Mouse (Mus musculus): ENCODE measurements around the gene Safb2. TPM values are rescaled to one million over a fixed set of nuclear protein-coding genes. Genes with fewer than 3 reads are reported as not detected.
"Not testable (repeated sequence)": the region's sequence is repeated elsewhere in the genome, so short reads cannot be mapped to it uniquely, and the experiment has no call there.

Gene Safb2
- polyA plus RNA-seq, 1 experiment from 2014 or later: 75.5 TPM

DNA sequence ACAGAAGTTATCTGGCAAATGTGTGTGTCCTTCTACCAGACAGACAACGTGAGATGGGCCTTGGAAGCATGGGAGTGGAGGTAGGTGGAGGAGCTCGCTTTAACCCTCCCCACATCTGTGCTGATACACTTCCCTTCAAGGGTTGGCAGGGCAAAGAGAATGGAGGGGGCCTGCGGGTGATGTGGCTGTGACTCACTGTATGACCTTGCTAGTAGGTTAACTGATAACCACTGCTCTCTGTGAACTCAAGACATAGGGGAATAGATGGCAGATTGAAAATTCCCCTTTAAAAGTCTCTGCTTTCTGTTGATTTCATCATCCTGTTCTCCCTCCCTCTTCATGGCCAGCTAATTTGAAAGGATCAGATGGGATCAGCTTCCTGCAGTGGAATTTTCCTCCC lies 41.1 kb upstream of the Safb2 start:
- Histone ChIP-seq H3K9ac (ENCODE audit: low read depth, low read length) (peak overlapping the region; percentile 86), H3K27ac (ENCODE audit: low read depth, low read length) (no peak overlapping the region), H3K4me3 (ENCODE audit: low read depth, low read length) (peak overlapping the region; percentile 86), H3K36me3 (ENCODE audit: control insufficient read depth, insufficient read depth, low read length) (peaks cover 23% of the 10 kb centered on the region), H3K27me3 (replicated peaks; ENCODE audit: control insufficient read depth, insufficient read depth, low read length) (no peaks in the 10 kb centered on the region), H3K4me2 (peak overlapping the region; percentile 95), H3K4me1 (replicated peaks; ENCODE audit: control insufficient read depth, insufficient read depth, low read length) (peaks cover 16% of the 10 kb centered on the region; the same call in 1 of the 2 replicates), H3K9me3 (ENCODE audit: control insufficient read depth, low read length) (no peaks in the 10 kb centered on the region)
- WGBS: 62% methylated on average over 3 of the region's 3 CpGs
- no peak for ATAC-seq (replicated peaks; ENCODE audit: low FRiP score)
- no peak for DNase-seq (ENCODE audit: low spot score)

DNA sequence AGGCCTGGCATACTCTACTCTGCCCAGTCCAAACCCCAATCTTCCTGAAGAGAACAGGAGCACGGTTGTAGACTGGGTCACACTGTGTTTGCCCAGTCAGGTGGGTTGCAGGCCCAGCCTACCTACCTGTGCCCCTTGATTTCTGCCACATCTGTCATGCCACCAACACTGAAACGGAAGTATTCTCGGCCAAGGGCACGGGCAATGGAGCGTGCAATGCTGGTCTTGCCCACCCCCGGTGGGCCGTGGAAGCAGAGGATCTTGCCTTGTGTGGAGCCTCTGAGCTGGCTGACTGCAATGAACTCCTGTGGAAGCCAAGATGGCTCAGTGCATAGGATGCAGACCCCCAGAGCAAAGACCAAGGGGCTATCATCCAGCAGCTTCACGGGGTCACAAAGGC lies 33.2 kb upstream of the Safb2 start:
- Histone ChIP-seq H3K4me1 (replicated peaks; ENCODE audit: control insufficient read depth, insufficient read depth, low read length) (peaks cover 15% of the 10 kb centered on the region), H3K4me2 (no peak overlapping the region), H3K4me3 (ENCODE audit: low read depth, low read length) (no peak overlapping the region), H3K9me3 (ENCODE audit: control insufficient read depth, low read length) (no peaks in the 10 kb centered on the region), H3K27ac (ENCODE audit: low read depth, low read length) (no peak overlapping the region), H3K9ac (ENCODE audit: low read depth, low read length) (no peak overlapping the region), H3K27me3 (replicated peaks; ENCODE audit: control insufficient read depth, insufficient read depth, low read length) (no peaks in the 10 kb centered on the region), H3K36me3 (ENCODE audit: control insufficient read depth, insufficient read depth, low read length) (peaks cover 74% of the 10 kb centered on the region)
- 92% methylated on average over 8 of the region's 8 CpGs for WGBS
- ATAC-seq (replicated peaks; ENCODE audit: low FRiP score) (no peak), DNase-seq (ENCODE audit: low spot score) (no peak)

DNA sequence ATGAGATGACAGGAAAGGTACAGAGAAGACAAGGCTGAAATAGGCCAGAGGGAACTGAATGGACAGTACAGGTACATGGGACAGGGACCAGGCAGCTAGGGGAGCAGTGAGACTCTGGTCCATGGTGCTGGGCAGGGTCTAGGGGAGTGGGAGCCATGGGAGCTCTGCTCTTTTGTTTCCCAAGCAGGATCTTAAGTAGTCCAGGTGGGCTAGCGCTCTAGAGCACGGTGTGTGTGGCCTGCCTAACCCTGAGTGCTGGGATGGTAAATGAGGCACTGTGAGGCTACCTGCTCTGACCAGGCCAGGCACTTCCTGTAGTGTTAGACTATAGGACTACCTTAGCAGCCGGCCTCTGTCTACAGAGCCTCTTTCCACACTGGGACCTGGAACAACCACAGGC lies 32.3 kb upstream of the Safb2 start:
- H3K27me3 ChIP-seq (replicated peaks; ENCODE audit: control insufficient read depth, insufficient read depth, low read length): no peaks in the 10 kb centered on the region
- H3K4me3 ChIP-seq (ENCODE audit: low read depth, low read length): no peak overlapping the region
- H3K27ac ChIP-seq (ENCODE audit: low read depth, low read length): 0 out of 2 replicates have a peak overlapping the region, but pooled peaks have one; percentile 8
- no peak overlapping the region for H3K9ac ChIP-seq (ENCODE audit: low read depth, low read length)
- 75% methylated on average over 3 of the region's 3 CpGs for WGBS
- H3K9me3 ChIP-seq (ENCODE audit: control insufficient read depth, low read length): no peaks in the 10 kb centered on the region
- H3K4me2 ChIP-seq: no peak overlapping the region
- peaks cover 68% of the 10 kb centered on the region for H3K36me3 ChIP-seq (ENCODE audit: control insufficient read depth, insufficient read depth, low read length)
- ATAC-seq (replicated peaks; ENCODE audit: low FRiP score): no peak
- peaks cover 22% of the 10 kb centered on the region for H3K4me1 ChIP-seq (replicated peaks; ENCODE audit: control insufficient read depth, insufficient read depth, low read length)
- DNase-seq (ENCODE audit: low spot score): no peak

DNA sequence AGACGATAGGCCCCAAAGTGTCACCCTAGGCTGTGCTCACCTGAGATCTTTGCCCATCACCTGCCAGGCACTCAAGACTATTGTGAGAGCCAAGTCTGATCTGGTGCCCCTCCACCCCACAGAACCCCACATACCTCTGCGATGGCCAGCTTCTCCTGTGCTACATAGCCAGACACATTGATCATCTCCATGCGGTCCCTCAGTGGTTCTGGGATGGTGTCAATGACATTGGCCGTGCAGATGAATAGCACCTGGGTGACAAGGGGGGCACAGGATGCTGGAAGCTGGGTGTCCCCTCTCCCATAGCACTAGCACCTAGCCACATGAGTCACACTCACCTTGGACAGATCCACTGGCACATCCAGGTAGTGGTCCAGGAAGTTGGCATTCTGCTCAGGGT lies 31.4 kb upstream of the Safb2 start:
- H3K27ac ChIP-seq (ENCODE audit: low read depth, low read length): no peak overlapping the region
- WGBS: 81% methylated on average over 4 of the region's 4 CpGs
- ATAC-seq (replicated peaks; ENCODE audit: low FRiP score) (no peak), DNase-seq (ENCODE audit: low spot score) (no peak)
- H3K4me3 ChIP-seq (ENCODE audit: low read depth, low read length): peak overlapping the region; percentile 22; the same call in 1 of the 2 replicates
- peaks cover 30% of the 10 kb centered on the region for H3K4me1 ChIP-seq (replicated peaks; ENCODE audit: control insufficient read depth, insufficient read depth, low read length)
- no peaks in the 10 kb centered on the region for H3K9me3 ChIP-seq (ENCODE audit: control insufficient read depth, low read length)
- H3K9ac ChIP-seq (ENCODE audit: low read depth, low read length): no peak overlapping the region
- H3K27me3 ChIP-seq (replicated peaks; ENCODE audit: control insufficient read depth, insufficient read depth, low read length): no peaks in the 10 kb centered on the region
- H3K4me2 ChIP-seq: peak overlapping the region; percentile 22; the same call in 1 of the 2 replicates
- H3K36me3 ChIP-seq (ENCODE audit: control insufficient read depth, insufficient read depth, low read length): peaks cover 65% of the 10 kb centered on the region

DNA sequence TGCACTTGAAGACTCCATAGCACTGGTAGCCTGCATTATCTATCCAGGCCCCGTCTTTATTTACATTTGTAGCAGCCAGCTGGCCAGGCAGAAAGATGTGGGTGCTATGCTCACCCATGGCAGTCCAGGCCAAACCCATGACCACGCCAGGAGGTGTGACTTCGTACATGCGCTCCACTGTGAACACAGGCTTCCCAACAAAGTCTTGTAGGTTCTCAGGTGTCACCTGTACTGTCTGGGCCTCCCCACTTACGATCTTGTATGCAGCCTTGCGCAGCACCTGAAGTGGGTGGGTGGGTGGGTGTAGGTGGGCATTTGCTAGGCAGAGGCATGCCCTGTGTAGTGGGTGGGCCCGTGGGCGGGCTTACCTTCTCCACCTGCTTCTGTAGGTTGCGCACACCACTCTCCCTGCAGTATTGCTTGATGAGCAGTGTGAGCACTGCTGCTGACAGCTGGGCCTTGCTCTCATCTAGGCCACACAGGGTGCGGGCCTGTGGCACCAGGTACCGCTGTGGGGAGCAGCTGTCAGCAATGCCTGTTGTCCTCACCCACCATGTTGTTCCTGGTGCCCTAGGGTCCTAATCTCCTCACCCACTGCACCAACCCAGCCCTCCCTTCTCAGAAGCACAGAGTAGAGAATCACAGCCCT lies 30.9 kb upstream of the Safb2 start:
- H3K9ac ChIP-seq (ENCODE audit: low read depth, low read length): peak overlapping the region; percentile 90
- H3K36me3 ChIP-seq (ENCODE audit: control insufficient read depth, insufficient read depth, low read length): peaks cover 59% of the 10 kb centered on the region
- H3K9me3 ChIP-seq (ENCODE audit: control insufficient read depth, low read length): no peaks in the 10 kb centered on the region
- H3K27ac ChIP-seq (ENCODE audit: low read depth, low read length): peak overlapping the region; percentile 25; the same call in 1 of the 2 replicates
- no peaks in the 10 kb centered on the region for H3K27me3 ChIP-seq (replicated peaks; ENCODE audit: control insufficient read depth, insufficient read depth, low read length)
- peak overlapping the region; percentile 99 for H3K4me2 ChIP-seq
- H3K4me3 ChIP-seq (ENCODE audit: low read depth, low read length): peak overlapping the region; percentile 82
- WGBS: 80% methylated on average over 11 of the region's 11 CpGs
- no peak for ATAC-seq (replicated peaks; ENCODE audit: low FRiP score)
- DNase-seq (ENCODE audit: low spot score): no peak
- peaks cover 32% of the 10 kb centered on the region for H3K4me1 ChIP-seq (replicated peaks; ENCODE audit: control insufficient read depth, insufficient read depth, low read length)

DNA sequence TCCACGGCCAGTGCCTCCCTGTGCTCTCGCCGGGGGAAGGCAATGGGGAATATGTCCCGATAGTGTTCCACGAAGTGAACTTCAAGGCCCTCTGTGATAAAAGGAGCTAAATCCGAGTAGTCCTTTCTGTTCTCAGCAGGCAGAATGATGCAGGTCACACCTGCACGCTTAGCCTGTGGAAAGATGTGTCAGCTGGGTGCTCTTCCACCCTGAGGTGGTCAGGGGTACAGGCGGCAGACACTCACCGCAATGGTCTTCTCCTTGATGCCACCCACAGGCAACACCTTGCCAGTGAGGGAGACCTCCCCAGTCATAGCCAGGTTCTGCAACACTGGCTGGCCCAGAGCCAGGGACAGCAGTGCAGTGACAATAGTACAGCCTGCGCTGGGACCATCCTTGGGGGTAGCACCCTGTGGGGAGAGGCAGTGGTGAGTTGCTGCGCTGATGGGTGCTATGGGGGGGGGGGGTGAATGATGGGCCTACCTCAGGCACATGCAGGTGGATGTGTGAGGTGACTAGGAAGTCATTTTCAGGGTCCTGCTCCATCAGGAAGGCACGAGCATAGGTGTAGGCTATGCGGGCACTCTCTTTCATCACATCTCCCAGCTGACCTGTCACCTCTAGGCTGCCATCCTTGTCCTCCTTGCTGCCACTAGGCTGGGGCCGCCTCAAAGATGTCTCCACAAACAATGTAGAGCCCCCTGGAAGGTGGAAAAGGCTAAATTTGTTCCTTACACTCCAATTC lies 30.2 kb upstream of the Safb2 start:
- ATAC-seq (replicated peaks; ENCODE audit: low FRiP score): no peak
- peak overlapping the region; percentile 82 for H3K27ac ChIP-seq (ENCODE audit: low read depth, low read length)
- peaks cover 32% of the 10 kb centered on the region for H3K4me1 ChIP-seq (replicated peaks; ENCODE audit: control insufficient read depth, insufficient read depth, low read length)
- H3K9ac ChIP-seq (ENCODE audit: low read depth, low read length): peak overlapping the region; percentile 90
- H3K4me2 ChIP-seq: peak overlapping the region; percentile 99
- no peaks in the 10 kb centered on the region for H3K27me3 ChIP-seq (replicated peaks; ENCODE audit: control insufficient read depth, insufficient read depth, low read length)
- H3K36me3 ChIP-seq (ENCODE audit: control insufficient read depth, insufficient read depth, low read length): peaks cover 53% of the 10 kb centered on the region
- 22% methylated on average over 14 of the region's 14 CpGs for WGBS
- no peaks in the 10 kb centered on the region for H3K9me3 ChIP-seq (ENCODE audit: control insufficient read depth, low read length)
- DNase-seq (ENCODE audit: low spot score): no peak
- H3K4me3 ChIP-seq (ENCODE audit: low read depth, low read length): peak overlapping the region; percentile 82

DNA sequence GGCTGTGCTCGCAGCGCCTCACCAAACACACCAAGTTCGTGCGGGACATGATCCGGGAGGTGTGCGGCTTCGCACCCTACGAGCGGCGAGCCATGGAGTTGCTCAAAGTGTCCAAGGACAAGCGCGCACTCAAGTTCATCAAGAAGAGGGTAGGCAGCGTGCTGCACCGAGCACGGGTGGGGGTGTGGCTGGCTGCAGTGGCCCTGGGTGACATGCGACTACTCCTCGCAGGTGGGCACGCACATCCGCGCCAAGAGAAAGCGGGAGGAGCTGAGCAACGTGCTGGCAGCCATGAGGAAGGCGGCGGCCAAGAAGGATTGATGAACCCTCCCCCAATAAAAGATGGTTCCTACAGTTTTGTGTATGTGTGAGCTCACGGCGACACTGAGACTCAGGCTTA lies 29.5 kb upstream of the Safb2 start:
- peak overlapping the region; percentile 82 for H3K27ac ChIP-seq (ENCODE audit: low read depth, low read length)
- H3K4me1 ChIP-seq (replicated peaks; ENCODE audit: control insufficient read depth, insufficient read depth, low read length): peaks cover 32% of the 10 kb centered on the region
- H3K27me3 ChIP-seq (replicated peaks; ENCODE audit: control insufficient read depth, insufficient read depth, low read length); H3K9me3 ChIP-seq (ENCODE audit: control insufficient read depth, low read length); ATAC-seq (replicated peaks; ENCODE audit: low FRiP score): not testable (repeated sequence)
- 0% methylated on average over 26 of the region's 26 CpGs for WGBS
- H3K4me2 ChIP-seq: peak overlapping the region; percentile 99
- H3K36me3 ChIP-seq (ENCODE audit: control insufficient read depth, insufficient read depth, low read length): peaks cover 47% of the 10 kb centered on the region
- peak overlapping the region; percentile 90 for H3K9ac ChIP-seq (ENCODE audit: low read depth, low read length)
- DNase-seq (ENCODE audit: low spot score): peak; percentile 65
- peak overlapping the region; percentile 82 for H3K4me3 ChIP-seq (ENCODE audit: low read depth, low read length)

DNA sequence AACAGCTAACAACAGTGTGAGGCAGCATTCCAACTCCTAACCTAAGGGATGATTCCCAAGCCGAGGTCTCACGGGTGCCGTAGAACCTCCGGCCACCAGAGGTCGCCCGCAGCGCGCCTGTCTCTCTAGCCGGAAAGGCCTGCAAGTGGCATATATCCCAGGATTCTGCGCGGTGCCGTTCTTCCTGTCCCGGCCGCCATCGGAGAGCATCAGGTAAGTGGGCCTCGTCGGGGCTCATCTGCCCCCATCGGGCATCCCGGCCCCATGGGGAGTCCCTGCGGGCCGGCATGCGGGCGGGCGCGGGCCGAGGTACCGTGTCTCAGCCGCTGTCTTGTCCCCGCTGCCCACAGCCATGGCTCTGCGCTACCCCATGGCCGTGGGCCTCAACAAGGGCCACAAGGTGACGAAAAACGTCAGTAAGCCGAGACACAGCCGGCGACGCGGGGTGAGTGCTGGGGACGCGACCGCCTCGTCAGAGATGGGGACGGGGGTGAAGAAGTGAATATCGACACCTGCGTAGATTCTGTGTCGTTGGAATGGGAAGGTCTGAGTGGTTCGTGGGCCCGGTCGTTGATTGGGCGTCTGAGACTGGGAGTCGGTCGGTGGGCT lies 29.0 kb upstream of the Safb2 start, which contains the start of gene Rpl36:
Gene Rpl36 (plus strand): TSS at position 181 of the 609 bp plus-strand sequence.
- Histone ChIP-seq H3K4me1 (replicated peaks; ENCODE audit: control insufficient read depth, insufficient read depth, low read length) (peaks cover 37% of the 10 kb centered on the region), H3K4me3 (ENCODE audit: low read depth, low read length) (peak within 1 kb of the TSS; percentile 82), H3K27ac (ENCODE audit: low read depth, low read length) (peak within 1 kb of the TSS; percentile 91), H3K27me3 (replicated peaks; ENCODE audit: control insufficient read depth, insufficient read depth, low read length) (no peaks in the 10 kb centered on the region), H3K9me3 (ENCODE audit: control insufficient read depth, low read length) (no peaks in the 10 kb centered on the region), H3K9ac (ENCODE audit: low read depth, low read length) (peak within 1 kb of the TSS; percentile 90), H3K4me2 (peak within 1 kb of the TSS; percentile 99), H3K36me3 (ENCODE audit: control insufficient read depth, insufficient read depth, low read length) (peaks cover 42% of the 10 kb centered on the region)
- WGBS: under 1% methylated on average over 52 of the region's 52 CpGs
- DNase-seq (ENCODE audit: low spot score): peak; percentile 94
- peak; percentile 41 for ATAC-seq (replicated peaks; ENCODE audit: low FRiP score)

All from liver, embryonic 11.5 days (tissue).